In genomic region chr12:91641631-91642141, GRCm38 (mm10) we compare ENCODE assay signal across 8 mouse cellular contexts. TPM values are rescaled to one million over a fixed set of nuclear protein-coding genes. Genes with fewer than 3 reads are reported as not detected.
DNase-seq lines count a peak whose midpoint lies in the region; ATAC-seq lines count a peak whose summit lies in the region.

No protein-coding gene starts in this region.

- no peaks in the 10 kb centered on the region for H3K36me3 ChIP-seq in lung, embryonic 16.5 days (ENCODE audit: control insufficient read depth, insufficient read depth, low read length)
- no peaks in the 10 kb centered on the region for H3K36me3 ChIP-seq in embryonic facial prominence, embryonic 11.5 days (replicated peaks; ENCODE audit: control insufficient read depth, insufficient read depth, low read depth, low read length)
- no peaks in the 10 kb centered on the region for H3K36me3 ChIP-seq in hindbrain, embryonic 11.5 days (ENCODE audit: control insufficient read depth, insufficient read depth, low read length)
- H3K36me3 ChIP-seq in neural tube, embryonic 11.5 days (ENCODE audit: control insufficient read depth, insufficient read depth, low read length): 0 out of 2 replicates have a peak, but pooled peaks cover 2% of the 10 kb centered on the region

- ATAC-seq in lung, embryonic 16.5 days (ENCODE audit: low read depth): 0 out of 2 replicates have a peak, but pooled peaks have one; percentile 44
- peak; percentile 83 for ATAC-seq in embryonic facial prominence, embryonic 11.5 days (replicated peaks; ENCODE audit: insufficient number of reproducible peaks, low FRiP score, low TSS enrichment, low read depth)
- peak; percentile 70 for ATAC-seq in hindbrain, embryonic 11.5 days (ENCODE audit: low FRiP score)
- ATAC-seq in neural tube, embryonic 11.5 days (ENCODE audit: insufficient read depth, low FRiP score, low TSS enrichment): peak; percentile 69

- peak overlapping the region; percentile 30 for H3K4me3 ChIP-seq in lung, embryonic 16.5 days (ENCODE audit: low read length)
- H3K4me3 ChIP-seq in embryonic facial prominence, embryonic 11.5 days (ENCODE audit: low read depth, low read length): no peak overlapping the region
- no peak overlapping the region for H3K4me3 ChIP-seq in hindbrain, embryonic 11.5 days (ENCODE audit: low read depth, low read length)
- H3K4me3 ChIP-seq in neural tube, embryonic 11.5 days (ENCODE audit: low read depth, low read length): peak overlapping the region; percentile 0; the same call in 1 of the 2 replicates

- H3K4me1 ChIP-seq in lung, embryonic 16.5 days (replicated peaks; ENCODE audit: control insufficient read depth, insufficient read depth, low read length): peaks cover 5% of the 10 kb centered on the region; the same call in 1 of the 2 replicates
- H3K4me1 ChIP-seq in embryonic facial prominence, embryonic 11.5 days (ENCODE audit: control insufficient read depth, insufficient read depth, low read length): peaks cover 3% of the 10 kb centered on the region; the same call in 1 of the 2 replicates
- H3K4me1 ChIP-seq in hindbrain, embryonic 11.5 days (replicated peaks; ENCODE audit: control insufficient read depth, insufficient read depth, low read length): no peaks in the 10 kb centered on the region
- H3K4me1 ChIP-seq in neural tube, embryonic 11.5 days (ENCODE audit: control insufficient read depth, insufficient read depth, low read length): no peaks in the 10 kb centered on the region

- WGBS in lung, embryonic 16.5 days: 23% methylated on average over 13 of the region's 13 CpGs
- WGBS in embryonic facial prominence, embryonic 11.5 days: 17% methylated on average over 13 of the region's 13 CpGs
- WGBS in hindbrain, embryonic 11.5 days: 16% methylated on average over 13 of the region's 13 CpGs
- WGBS in neural tube, embryonic 11.5 days: 9% methylated on average over 13 of the region's 13 CpGs

- H3K9me3 ChIP-seq in lung, embryonic 16.5 days (ENCODE audit: control insufficient read depth, low read length): no peaks in the 10 kb centered on the region
- H3K9me3 ChIP-seq in embryonic facial prominence, embryonic 11.5 days (replicated peaks; ENCODE audit: control insufficient read depth, low read length): no peaks in the 10 kb centered on the region
- H3K9me3 ChIP-seq in hindbrain, embryonic 11.5 days (ENCODE audit: control insufficient read depth, low read length): no peaks in the 10 kb centered on the region
- no peaks in the 10 kb centered on the region for H3K9me3 ChIP-seq in neural tube, embryonic 11.5 days (ENCODE audit: control insufficient read depth, low read length)

- intact Hi-C loops in left cerebral cortex, postnatal 4 days (cut with DNase I): loop anchor here (2.0 to 5.0 kb wide), 2 partner anchors 147 to 161 kb away; partner anchors contain the start of gene Ston2
- intact Hi-C loops in gastrocnemius, postnatal 14 days (cut with DNase I; ENCODE audit: low total_unique reads): loop anchor here (5.0 kb wide), 1 partner anchor 151 kb away; no protein-coding TSS in a partner anchor

- DNase-seq in lung, postnatal 25 days (ENCODE audit: low spot score): no peak
- DNase-seq in embryonic facial prominence, embryonic 11.5 days (ENCODE audit: low spot score): peak; percentile 47
- DNase-seq in hindbrain, embryonic 11.5 days (ENCODE audit: low spot score): peak; percentile 52
- DNase-seq in left cerebral cortex, postnatal 4 days: peak; percentile 58
- DNase-seq in neural tube, embryonic 11.5 days (ENCODE audit: low spot score): peak; percentile 60
- DNase-seq in c-Kit-positive CD71-positive TER-119-positive erythroid progenitor cells, embryonic 14.5 days (ENCODE audit: low spot score): no peak
- DNase-seq in gastrocnemius, postnatal 14 days: no peak

- H3K27ac ChIP-seq in lung, embryonic 16.5 days (ENCODE audit: low read length): no peak overlapping the region
- peak overlapping the region; percentile 13; the same call in 1 of the 2 replicates for H3K27ac ChIP-seq in embryonic facial prominence, embryonic 11.5 days (replicated peaks; ENCODE audit: low read depth, low read length)
- peak overlapping the region; percentile 74 for H3K27ac ChIP-seq in hindbrain, embryonic 11.5 days (ENCODE audit: low read depth, low read length)
- no peak overlapping the region; the same call in 1 of the 2 replicates for H3K27ac ChIP-seq in neural tube, embryonic 11.5 days (ENCODE audit: low read depth, low read length)

- peak overlapping the region; percentile 35; the same call in 1 of the 2 replicates for H3K9ac ChIP-seq in lung, embryonic 16.5 days (ENCODE audit: low read length)
- H3K9ac ChIP-seq in embryonic facial prominence, embryonic 11.5 days (replicated peaks; ENCODE audit: low read length): peak overlapping the region; percentile 37
- no peak overlapping the region for H3K9ac ChIP-seq in hindbrain, embryonic 11.5 days (ENCODE audit: low read depth, low read length)
- no peak overlapping the region; the same call in 1 of the 2 replicates for H3K9ac ChIP-seq in neural tube, embryonic 11.5 days (ENCODE audit: low read length)

- H3K4me2 ChIP-seq in lung, embryonic 16.5 days (ENCODE audit: low read depth, low read length): peak overlapping the region; percentile 50
- H3K4me2 ChIP-seq in embryonic facial prominence, embryonic 11.5 days (ENCODE audit: low read depth, low read length): peak overlapping the region; percentile 38
- peak overlapping the region; percentile 32 for H3K4me2 ChIP-seq in hindbrain, embryonic 11.5 days (replicated peaks; ENCODE audit: low read depth, low read length)
- H3K4me2 ChIP-seq in neural tube, embryonic 11.5 days (ENCODE audit: low read depth): peak overlapping the region; percentile 28

- no peaks in the 10 kb centered on the region for H3K27me3 ChIP-seq in lung, embryonic 16.5 days (ENCODE audit: control insufficient read depth, insufficient read depth, low read depth, low read length)
- no peaks in the 10 kb centered on the region for H3K27me3 ChIP-seq in embryonic facial prominence, embryonic 11.5 days (ENCODE audit: control insufficient read depth, insufficient read depth, low read length)
- H3K27me3 ChIP-seq in hindbrain, embryonic 11.5 days (ENCODE audit: control insufficient read depth, insufficient read depth, low read length): no peaks in the 10 kb centered on the region
- no peaks in the 10 kb centered on the region for H3K27me3 ChIP-seq in neural tube, embryonic 11.5 days (ENCODE audit: control insufficient read depth, insufficient read depth, low read length)

RNA-seq across cellular contexts. Expression of gene Gtf2a1, which starts 51.4 kb away (rescaled TPM):
- 42.5 and 46.9 TPM in 2 replicates for polyA plus RNA-seq in lung, embryonic 16.5 days (2015; fragmentation: Nextera tagmentation; extraction: Ambion mirVana)
- polyA plus RNA-seq in embryonic facial prominence, embryonic 11.5 days (2014; fragmentation: Nextera tagmentation; extraction: Ambion mirVana): 46.3 and 48.5 TPM in 2 replicates
- polyA plus RNA-seq in hindbrain, embryonic 11.5 days (2014; fragmentation: Nextera tagmentation; extraction: Ambion mirVana): 57.9 and 61.3 TPM in 2 replicates
- total RNA-seq in left cerebral cortex, postnatal 4 days (2021): 10 to 100 TPM; 62.1 to 64.0 TPM
- 54.1 and 59.7 TPM in 2 replicates for polyA plus RNA-seq in neural tube, embryonic 11.5 days (2014; fragmentation: Nextera tagmentation; extraction: Ambion mirVana)
- 10 to 100 TPM; 19.1 to 20.2 TPM for total RNA-seq in gastrocnemius, postnatal 14 days (2021)

Comparison
In these comparisons a context has a peak if more than half of its experiments do, and no peak if none do; other contexts are left out.
1. H3K27ac ChIP-seq: peak in embryonic facial prominence, embryonic 11.5 days (single experiment) and hindbrain, embryonic 11.5 days (single experiment); none in lung, embryonic 16.5 days (single experiment) and neural tube, embryonic 11.5 days (single experiment).
2. H3K4me3 ChIP-seq: peak in lung, embryonic 16.5 days (single experiment) and neural tube, embryonic 11.5 days (single experiment); none in embryonic facial prominence, embryonic 11.5 days (single experiment) and hindbrain, embryonic 11.5 days (single experiment).
3. H3K9ac ChIP-seq: peak in lung, embryonic 16.5 days (single experiment) and embryonic facial prominence, embryonic 11.5 days (single experiment); none in hindbrain, embryonic 11.5 days (single experiment) and neural tube, embryonic 11.5 days (single experiment).
4. DNase-seq: peak in embryonic facial prominence, embryonic 11.5 days (single experiment), hindbrain, embryonic 11.5 days (single experiment), left cerebral cortex, postnatal 4 days (single experiment) and neural tube, embryonic 11.5 days (single experiment); none in lung, postnatal 25 days (single experiment), c-Kit-positive CD71-positive TER-119-positive erythroid progenitor cells, embryonic 14.5 days (single experiment) and gastrocnemius, postnatal 14 days (single experiment).
5. Peak in every context shown above with its lines, with median percentiles within 50 percentile points of each other: ATAC-seq and H3K4me2 ChIP-seq.